Mouse (Mus musculus) liver, embryonic 14.5 days (tissue): ENCODE data around the gene Pcdh15.

Source experiments
- CTCF ChIP-seq: IDR thresholded peaks from 2 replicates; pipeline ENCODE4 v1.5.1; 2016; ENCODE audit warnings: antibody characterized with exemption, low read depth, control low read depth
- EP300 ChIP-seq: IDR thresholded peaks from 2 replicates; pipeline ENCODE4 v1.6.1; 2016; ENCODE audit warnings: antibody characterized with exemption, low read depth

DNA sequence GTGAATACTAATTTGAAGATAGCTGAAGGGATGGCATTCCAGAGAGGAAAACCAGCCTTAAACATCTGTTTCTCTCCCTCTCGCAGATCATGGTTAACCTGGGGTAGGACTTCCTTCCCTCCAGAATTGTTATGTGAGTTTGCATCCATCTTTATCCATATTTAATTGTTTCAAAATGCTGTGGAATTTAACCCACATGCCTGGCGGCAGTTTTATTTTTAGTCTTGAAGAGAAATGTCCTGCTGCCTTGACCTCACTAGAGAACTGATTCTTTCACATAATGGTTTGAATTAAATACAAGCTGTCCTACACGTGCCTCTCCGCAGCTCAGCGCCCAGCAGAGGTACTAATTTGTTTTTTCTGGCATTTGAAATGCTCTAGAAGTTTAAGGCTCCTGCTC lies 1260.4 kb downstream of the Pcdh15 start:
- TF ChIP-seq CTCF (no peak), EP300 (no peak)
